Mouse (Mus musculus): ENCODE results near the gene Slc35c1. TPM values are rescaled to one million over a fixed set of nuclear protein-coding genes. Genes with fewer than 3 reads are reported as not detected.

The Slc35c1 gene
- total and polyA plus RNA-seq, 2 experiments from 2014 or later = 9.1 to 14.4 TPM

GRCm38 (mm10) chr2:92432299-92433295, 27.7 kb downstream of the Slc35c1 start:
- H3K27me3 ChIP-seq (ENCODE audit: insufficient read depth, low read length) = no peaks in the 10 kb centered on the region
- peaks cover 40% of the 10 kb centered on the region for H3K4me1 ChIP-seq (ENCODE audit: insufficient read depth)
- DNase-seq (peak; percentile 30), ATAC-seq (no peak)
- no peaks in the 10 kb centered on the region for H3K9me3 ChIP-seq (ENCODE audit: low read length)
- WGBS = 32% methylated on average over 17 of the region's 17 CpGs
- peak overlapping the region; percentile 90 for H3K4me3 ChIP-seq (ENCODE audit: low read depth, low read length)
- no peaks in the 10 kb centered on the region for H3K36me3 ChIP-seq (ENCODE audit: insufficient read depth)
- no peak for TF ChIP-seq CTCF (IDR thresholded peaks at IDR 0.05; ENCODE audit: low read depth)
- H3K27ac ChIP-seq (ENCODE audit: low read depth, low read length) = peak overlapping the region; percentile 86
- peak overlapping the region; percentile 88 for H3K9ac ChIP-seq
- peak overlapping the region; percentile 81 for H3K4me2 ChIP-seq (ENCODE audit: low read depth)

GRCm38 (mm10) chr2:92431611-92432179, 28.6 kb downstream of the Slc35c1 start:
- no peak for ATAC-seq
- WGBS = 20% methylated on average over 11 of the region's 11 CpGs

GRCm38 (mm10) chr2:92430723-92431541, 29.4 kb downstream of the Slc35c1 start:
- H3K4me2 ChIP-seq (ENCODE audit: low read depth) = peak overlapping the region; percentile 81
- H3K9me3 ChIP-seq (ENCODE audit: low read length) = no peaks in the 10 kb centered on the region
- H3K36me3 ChIP-seq (ENCODE audit: insufficient read depth) = 0 out of 2 replicates have a peak, but pooled peaks cover 2% of the 10 kb centered on the region
- H3K9ac ChIP-seq = peak overlapping the region; percentile 88
- peak; percentile 27; the same call in 1 of the 2 replicates for TF ChIP-seq CTCF (IDR thresholded peaks at IDR 0.05; ENCODE audit: low read depth)
- H3K4me1 ChIP-seq (ENCODE audit: insufficient read depth) = peaks cover 40% of the 10 kb centered on the region
- H3K27ac ChIP-seq (ENCODE audit: low read depth, low read length) = peak overlapping the region; percentile 86
- H3K27me3 ChIP-seq (ENCODE audit: insufficient read depth, low read length) = no peaks in the 10 kb centered on the region
- H3K4me3 ChIP-seq (ENCODE audit: low read depth, low read length) = peak overlapping the region; percentile 90
- 51% methylated on average over 21 of the region's 21 CpGs for WGBS
- DNase-seq (peak; percentile 86), ATAC-seq (peak; percentile 44)

More at GRCm38 (mm10) chr2:92431611-92432179, 28.6 kb downstream of the Slc35c1 start:
- peak overlapping the region; percentile 88 for H3K9ac ChIP-seq
- DNase-seq = no peak
- no peaks in the 10 kb centered on the region for H3K27me3 ChIP-seq (ENCODE audit: insufficient read depth, low read length)
- no peaks in the 10 kb centered on the region for H3K36me3 ChIP-seq (ENCODE audit: insufficient read depth)
- TF ChIP-seq CTCF (IDR thresholded peaks at IDR 0.05; ENCODE audit: low read depth) = no peak
- H3K4me1 ChIP-seq (ENCODE audit: insufficient read depth) = peaks cover 40% of the 10 kb centered on the region
- H3K27ac ChIP-seq (ENCODE audit: low read depth, low read length) = peak overlapping the region; percentile 86
- no peaks in the 10 kb centered on the region for H3K9me3 ChIP-seq (ENCODE audit: low read length)
- H3K4me2 ChIP-seq (ENCODE audit: low read depth) = peak overlapping the region; percentile 81
- peak overlapping the region; percentile 90 for H3K4me3 ChIP-seq (ENCODE audit: low read depth, low read length)

GRCm38 (mm10) chr2:92430089-92430488, 30.2 kb downstream of the Slc35c1 start:
- H3K27me3 ChIP-seq (ENCODE audit: insufficient read depth, low read length) = no peaks in the 10 kb centered on the region
- peak overlapping the region; percentile 88; the same call in 1 of the 2 replicates for H3K9ac ChIP-seq
- H3K4me3 ChIP-seq (ENCODE audit: low read depth, low read length) = no peak overlapping the region
- 83% methylated on average over 2 of the region's 2 CpGs for WGBS
- H3K9me3 ChIP-seq (ENCODE audit: low read length) = no peaks in the 10 kb centered on the region
- peaks cover 9% of the 10 kb centered on the region; the same call in 1 of the 2 replicates for H3K36me3 ChIP-seq (ENCODE audit: insufficient read depth)
- no peak for DNase-seq
- ATAC-seq = no peak
- H3K4me2 ChIP-seq (ENCODE audit: low read depth) = no peak overlapping the region
- no peak for TF ChIP-seq CTCF (IDR thresholded peaks at IDR 0.05; ENCODE audit: low read depth)
- H3K27ac ChIP-seq (ENCODE audit: low read depth, low read length) = no peak overlapping the region
- peaks cover 43% of the 10 kb centered on the region for H3K4me1 ChIP-seq (ENCODE audit: insufficient read depth)

- H3K36me3 ChIP-seq (ENCODE audit: insufficient read depth) = peaks cover 21% of the 10 kb centered on the region
- DNase-seq (peak; percentile 74), ATAC-seq (peak; percentile 67)
- H3K4me3 ChIP-seq (ENCODE audit: low read depth, low read length) = no peak overlapping the region
- H3K9me3 ChIP-seq (ENCODE audit: low read length) = no peaks in the 10 kb centered on the region
- WGBS = 41% methylated on average over 6 of the region's 6 CpGs
- H3K27me3 ChIP-seq (ENCODE audit: insufficient read depth, low read length) = no peaks in the 10 kb centered on the region
- H3K4me2 ChIP-seq (ENCODE audit: low read depth) = peak overlapping the region; percentile 15; the same call in 1 of the 2 replicates
- peaks cover 36% of the 10 kb centered on the region for H3K4me1 ChIP-seq (ENCODE audit: insufficient read depth)
- H3K9ac ChIP-seq = no peak overlapping the region
- peak overlapping the region; percentile 68 for H3K27ac ChIP-seq (ENCODE audit: low read depth, low read length)
- TF ChIP-seq CTCF (IDR thresholded peaks at IDR 0.05; ENCODE audit: low read depth) = no peak
Observed at GRCm38 (mm10) chr2:92427882-92428281, 32.5 kb downstream of the Slc35c1 start.

- no peaks in the 10 kb centered on the region for H3K9me3 ChIP-seq (ENCODE audit: low read length)
- 50% methylated on average over 3 of the region's 3 CpGs for WGBS
- no peak overlapping the region for H3K9ac ChIP-seq
- peaks cover 24% of the 10 kb centered on the region for H3K4me1 ChIP-seq (ENCODE audit: insufficient read depth)
- no peak overlapping the region for H3K4me3 ChIP-seq (ENCODE audit: low read depth, low read length)
- ATAC-seq = no peak
- no peaks in the 10 kb centered on the region for H3K27me3 ChIP-seq (ENCODE audit: insufficient read depth, low read length)
- peak overlapping the region; percentile 77; the same call in 1 of the 2 replicates for H3K27ac ChIP-seq (ENCODE audit: low read depth, low read length)
- no peak overlapping the region for H3K4me2 ChIP-seq (ENCODE audit: low read depth)
- peaks cover 35% of the 10 kb centered on the region for H3K36me3 ChIP-seq (ENCODE audit: insufficient read depth)
- no peak for TF ChIP-seq CTCF (IDR thresholded peaks at IDR 0.05; ENCODE audit: low read depth)
- DNase-seq = no peak
Observed at GRCm38 (mm10) chr2:92426426-92426825, 33.9 kb downstream of the Slc35c1 start.

Data from forebrain, postnatal 0 days (tissue).